Mouse (Mus musculus) heart, postnatal 0 days (tissue): ENCODE measurements around the gene 1700008O03Rik. TPM values are rescaled to one million over a fixed set of nuclear protein-coding genes. Genes with fewer than 3 reads are reported as not detected.

Experiments used
- ATAC-seq: fragments of 200-750 bp; cut with Nextera tagmentation; 2 replicates; pipeline ENCODE4 v1.8.0; 2017; ENCODE audit warnings: low read depth, moderate number of reproducible peaks, moderate library complexity; ENCODE audit not compliant: insufficient read depth
- DNase-seq: peaks from one replicate; pipeline ENCODE4 v3.0.0-alpha.2; 2016; ENCODE audit warnings: low spot score
- H3K27ac ChIP-seq: fragments of 300-500 bp; sonication (generic); 2 replicates; pipeline ENCODE4 v1.5.1; 2014; ENCODE audit warnings: low read depth, mild to moderate bottlenecking
- H3K27me3 ChIP-seq: fragments of 300-500 bp; sonication (generic); 2 replicates; pipeline ENCODE4 v1.6.1; 2014; ENCODE audit warnings: low read length, mixed read lengths; ENCODE audit not compliant: control insufficient read depth, insufficient read depth
- H3K36me3 ChIP-seq: fragments of 300-500 bp; sonication (generic); replicated peaks from 2 replicates; pipeline ENCODE4 v1.6.1; 2014; ENCODE audit warnings: low read length, mixed read lengths; ENCODE audit not compliant: control insufficient read depth, insufficient read depth
- H3K4me1 ChIP-seq: fragments of 300-500 bp; sonication (generic); 2 replicates; pipeline ENCODE4 v1.6.1; 2014; ENCODE audit warnings: antibody characterized with exemption; ENCODE audit not compliant: control insufficient read depth, insufficient read depth
- H3K4me2 ChIP-seq: fragments of 300-500 bp; sonication (generic); 2 replicates; pipeline ENCODE4 v1.6.1; 2014; ENCODE audit warnings: low read depth, mild to moderate bottlenecking, low read length, moderate library complexity
- H3K4me3 ChIP-seq: fragments of 300-500 bp; sonication (generic); 2 replicates; pipeline ENCODE4 v1.5.1; 2014; ENCODE audit warnings: low read depth, low read length
- H3K9ac ChIP-seq: fragments of 300-500 bp; sonication (generic); replicated peaks from 2 replicates; pipeline ENCODE4 v1.6.1; 2014; ENCODE audit warnings: low read depth, low read length, mixed read lengths
- H3K9me3 ChIP-seq: fragments of 300-500 bp; sonication (generic); replicated peaks from 2 replicates; pipeline ENCODE4 v1.6.1; 2016; ENCODE audit warnings: low read length; ENCODE audit not compliant: control insufficient read depth
- CTCF ChIP-seq: IDR thresholded peaks from 2 replicates; pipeline ENCODE4 v1.5.1; 2016; ENCODE audit warnings: antibody characterized with exemption, control low read depth, low read depth
- EP300 ChIP-seq: IDR thresholded peaks from 2 replicates; pipeline ENCODE4 v1.6.1; 2016; ENCODE audit warnings: antibody characterized with exemption, low read depth
- WGBS: fragments of 180-500 bp; shearing (Covaris S2); extraction: QIAGEN DNeasy Blood & Tissue Kit; methylation state at CpG from one replicate; pipeline ENCODE4 v1.1.7; 2014; 5-methylcytosine and 5-hydroxymethylcytosine counted together
- polyA plus RNA-seq: library from polyadenylated mRNA; unstranded; fragments of >200 nt; fragmentation: Nextera tagmentation; extraction: Ambion mirVana; gene quantifications from 2 replicates; pipeline ENCODE4 v1.2.1, GENCODE M21; 2015
- total RNA-seq: library from RNA; depleted of rRNA; stranded (reverse); fragments of >200 nt; gene quantifications from 2 replicates; pipeline ENCODE4 v1.2.3, GENCODE M21; 2014; ENCODE audit warnings: low replicate concordance

The 1700008O03Rik gene
- total and polyA plus RNA-seq, 2 experiments from 2014 or later, result 0.14 TPM; not detected in 1

GRCm38 (mm10) chr7:44341714-44342113 lies 43.9 kb downstream of the 1700008O03Rik start:
- no peaks in the 10 kb centered on the region for H3K9me3 ChIP-seq
- no peak overlapping the region for H3K4me2 ChIP-seq
- H3K4me1 ChIP-seq, result no peaks in the 10 kb centered on the region
- ATAC-seq, result no peak
- H3K4me3 ChIP-seq, result no peak overlapping the region
- no peak overlapping the region for H3K27ac ChIP-seq
- no peaks in the 10 kb centered on the region for H3K36me3 ChIP-seq
- TF ChIP-seq EP300 (no peak), CTCF (no peak)
- H3K9ac ChIP-seq, result no peak overlapping the region
- no peak for DNase-seq
- 58% methylated on average over 5 of the region's 5 CpGs for WGBS
- H3K27me3 ChIP-seq, result peaks cover 40% of the 10 kb centered on the region

- ATAC-seq (no peak), DNase-seq (no peak)
- Histone ChIP-seq H3K36me3 (no peaks in the 10 kb centered on the region), H3K4me2 (no peak overlapping the region), H3K9me3 (no peaks in the 10 kb centered on the region), H3K27ac (no peak overlapping the region), H3K27me3 (peaks cover 46% of the 10 kb centered on the region), H3K4me1 (no peaks in the 10 kb centered on the region), H3K4me3 (no peak overlapping the region), H3K9ac (no peak overlapping the region)
- TF ChIP-seq CTCF, result no peak
- TF ChIP-seq EP300, result no peak
- WGBS, result 52% methylated on average over 10 of the region's 10 CpGs
Measured at GRCm38 (mm10) chr7:44341119-44341518, 44.5 kb downstream of the 1700008O03Rik start.

- WGBS, result 48% methylated on average over 6 of the region's 6 CpGs
- Histone ChIP-seq H3K4me1 (no peaks in the 10 kb centered on the region), H3K4me3 (no peak overlapping the region), H3K36me3 (no peaks in the 10 kb centered on the region), H3K9ac (no peak overlapping the region), H3K9me3 (no peaks in the 10 kb centered on the region), H3K4me2 (no peak overlapping the region), H3K27me3 (peaks cover 55% of the 10 kb centered on the region), H3K27ac (no peak overlapping the region)
- ATAC-seq (no peak), DNase-seq (no peak)
- TF ChIP-seq EP300, result no peak
- no peak for TF ChIP-seq CTCF
Measured at GRCm38 (mm10) chr7:44340226-44340625, 45.4 kb downstream of the 1700008O03Rik start.

- no peak overlapping the region for H3K4me3 ChIP-seq
- DNase-seq, result no peak
- H3K9me3 ChIP-seq, result no peaks in the 10 kb centered on the region
- no peaks in the 10 kb centered on the region for H3K36me3 ChIP-seq
- no peaks in the 10 kb centered on the region for H3K4me1 ChIP-seq
- no peak overlapping the region for H3K4me2 ChIP-seq
- no peak overlapping the region for H3K27ac ChIP-seq
- H3K9ac ChIP-seq, result no peak overlapping the region
- no peak for TF ChIP-seq EP300
- no peak for TF ChIP-seq CTCF
- 5% methylated on average over 32 of the region's 32 CpGs for WGBS
- no peak for ATAC-seq
- peaks cover 69% of the 10 kb centered on the region for H3K27me3 ChIP-seq
Measured at GRCm38 (mm10) chr7:44337121-44337849, 48.3 kb downstream of the 1700008O03Rik start.

- H3K4me2 ChIP-seq, result peak overlapping the region; percentile 50
- no peaks in the 10 kb centered on the region for H3K36me3 ChIP-seq
- H3K9ac ChIP-seq, result no peak overlapping the region
- peaks cover 71% of the 10 kb centered on the region for H3K27me3 ChIP-seq
- ATAC-seq, result no peak; the same call in 1 of the 2 replicates
- no peak overlapping the region for H3K27ac ChIP-seq
- H3K4me1 ChIP-seq, result no peaks in the 10 kb centered on the region
- no peak for DNase-seq
- WGBS, result 3% methylated on average over 35 of the region's 54 CpGs
- H3K9me3 ChIP-seq, result no peaks in the 10 kb centered on the region
- TF ChIP-seq CTCF (no peak), EP300 (no peak)
- peak overlapping the region; percentile 28 for H3K4me3 ChIP-seq
Measured at GRCm38 (mm10) chr7:44336046-44337021, 49.3 kb downstream of the 1700008O03Rik start.
